Mouse (Mus musculus): Measurements from ENCODE around the gene Adgrl1. TPM values are rescaled to one million over a fixed set of nuclear protein-coding genes. Genes with fewer than 3 reads are reported as not detected.
A peak's percentile ranks its signal among the peaks of the same experiment; 100 is the strongest.

The Adgrl1 gene
- polyA plus RNA-seq, 1 experiment = 39.4 TPM

GRCm38 (mm10) chr8:83901566-83902485 lies 1.9 kb downstream of the Adgrl1 start:
- no peak for DNase-seq (ENCODE audit: low spot score)

- DNase-seq (ENCODE audit: low spot score) = no peak
Measured at GRCm38 (mm10) chr8:83902961-83903666, 3.2 kb downstream of the Adgrl1 start.

- DNase-seq (ENCODE audit: low spot score) = no peak
Measured at GRCm38 (mm10) chr8:83908583-83908982, 8.7 kb downstream of the Adgrl1 start.

- no peak for DNase-seq (ENCODE audit: low spot score)
Measured at GRCm38 (mm10) chr8:83909311-83909710, 9.4 kb downstream of the Adgrl1 start.

GRCm38 (mm10) chr8:83911809-83912731 lies 12.2 kb downstream of the Adgrl1 start:
- no peak for DNase-seq (ENCODE audit: low spot score)

GRCm38 (mm10) chr8:83914232-83914631 lies 14.3 kb downstream of the Adgrl1 start:
- DNase-seq (ENCODE audit: low spot score) = no peak

GRCm38 (mm10) chr8:83914860-83915259 lies 15.0 kb downstream of the Adgrl1 start:
- no peak for DNase-seq (ENCODE audit: low spot score)

GRCm38 (mm10) chr8:83916015-83916414 lies 16.1 kb downstream of the Adgrl1 start:
- DNase-seq (ENCODE audit: low spot score) = no peak

GRCm38 (mm10) chr8:83917566-83917965 lies 17.7 kb downstream of the Adgrl1 start:
- no peak for DNase-seq (ENCODE audit: low spot score)

GRCm38 (mm10) chr8:83921558-83921957 lies 21.7 kb downstream of the Adgrl1 start:
- DNase-seq (ENCODE audit: low spot score) = no peak

- DNase-seq (ENCODE audit: low spot score) = no peak
Measured at GRCm38 (mm10) chr8:83922727-83923126, 22.8 kb downstream of the Adgrl1 start.

- no peak for DNase-seq (ENCODE audit: low spot score)
Measured at GRCm38 (mm10) chr8:83924585-83924984, 24.7 kb downstream of the Adgrl1 start.

GRCm38 (mm10) chr8:83926266-83926665 lies 26.4 kb downstream of the Adgrl1 start:
- DNase-seq (ENCODE audit: low spot score) = no peak

GRCm38 (mm10) chr8:83934222-83934621 lies 34.3 kb downstream of the Adgrl1 start:
- no peak for DNase-seq (ENCODE audit: low spot score)

- DNase-seq (ENCODE audit: low spot score) = no peak
Measured at GRCm38 (mm10) chr8:83934994-83935393, 35.1 kb downstream of the Adgrl1 start.

GRCm38 (mm10) chr8:83935435-83935834 lies 35.5 kb downstream of the Adgrl1 start:
- DNase-seq (ENCODE audit: low spot score) = peak; percentile 10

- no peak for DNase-seq (ENCODE audit: low spot score)
Measured at GRCm38 (mm10) chr8:83937645-83938044, 37.7 kb downstream of the Adgrl1 start.

GRCm38 (mm10) chr8:83938330-83938729 lies 38.4 kb downstream of the Adgrl1 start:
- DNase-seq (ENCODE audit: low spot score) = no peak

GRCm38 (mm10) chr8:83941066-83941677 lies 41.3 kb downstream of the Adgrl1 start:
- DNase-seq (ENCODE audit: low spot score) = peak; percentile 15

GRCm38 (mm10) chr8:83942446-83942845 lies 42.5 kb downstream of the Adgrl1 start:
- DNase-seq (ENCODE audit: low spot score) = no peak

GRCm38 (mm10) chr8:83945540-83945939 lies 45.6 kb downstream of the Adgrl1 start:
- DNase-seq (ENCODE audit: low spot score) = no peak

Measured in urinary bladder, adult 2 months (tissue).